Mouse (Mus musculus) stomach, embryonic 16.5 days (tissue): ENCODE results near the gene 2610021A01Rik. TPM values are rescaled to one million over a fixed set of nuclear protein-coding genes. Genes with fewer than 3 reads are reported as not detected.
"Not testable (repeated sequence)": the region's sequence is repeated elsewhere in the genome, so short reads cannot be mapped to it uniquely, and the experiment has no call there.

ENCODE experiments used
- ATAC-seq: fragments of 200-750 bp; cut with Nextera tagmentation; 2 replicates; pipeline ENCODE4 v1.8.0; 2017; ENCODE audit warnings: moderate number of reproducible peaks, moderate TSS enrichment; ENCODE audit not compliant: insufficient read depth, low FRiP score
- H3K27ac ChIP-seq: fragments of 300-500 bp; sonication (generic); 2 replicates; pipeline ENCODE4 v1.5.1; 2014; ENCODE audit warnings: low read length
- H3K27me3 ChIP-seq: fragments of 300-500 bp; sonication (generic); 2 replicates; pipeline ENCODE4 v1.6.1; 2014; ENCODE audit warnings: low read length, control low read depth, mixed read lengths; ENCODE audit not compliant: control insufficient read depth, insufficient read depth
- H3K36me3 ChIP-seq: fragments of 300-500 bp; sonication (generic); 2 replicates; pipeline ENCODE4 v1.6.1; 2014; ENCODE audit warnings: low read length; ENCODE audit not compliant: control insufficient read depth, insufficient read depth
- H3K4me1 ChIP-seq: fragments of 300-500 bp; sonication (generic); 2 replicates; pipeline ENCODE4 v1.6.1; 2014; ENCODE audit warnings: low read length, control low read depth, mixed read lengths; ENCODE audit not compliant: control insufficient read depth, insufficient read depth
- H3K4me2 ChIP-seq: fragments of 300-500 bp; sonication (generic); 2 replicates; pipeline ENCODE4 v1.6.1; 2014; ENCODE audit warnings: low read depth, low read length, mixed read lengths
- H3K4me3 ChIP-seq: fragments of 300-500 bp; sonication (generic); replicated peaks from 2 replicates; pipeline ENCODE4 v1.5.1; 2014; ENCODE audit warnings: mild to moderate bottlenecking, low read length
- H3K9ac ChIP-seq: fragments of 300-500 bp; sonication (generic); 2 replicates; pipeline ENCODE4 v1.6.1; 2014; ENCODE audit warnings: low read length
- H3K9me3 ChIP-seq: fragments of 300-500 bp; sonication (generic); replicated peaks from 2 replicates; pipeline ENCODE4 v1.6.1; 2016; ENCODE audit warnings: low read length, control low read depth; ENCODE audit not compliant: control insufficient read depth
- WGBS: fragments of 180-500 bp; shearing (Covaris S2); extraction: QIAGEN DNeasy Blood & Tissue Kit; methylation state at CpG from one replicate; pipeline ENCODE4 v1.1.7; 2014; 5-methylcytosine and 5-hydroxymethylcytosine counted together
- polyA plus RNA-seq: library from polyadenylated mRNA; unstranded; fragments of >200 nt; fragmentation: Nextera tagmentation; extraction: Ambion mirVana; gene quantifications from 2 replicates; pipeline ENCODE4 v1.2.1, GENCODE M21; 2015

The 2610021A01Rik gene
- polyA plus RNA-seq: 10.4 and 12.0 TPM in 2 replicates

- Histone ChIP-seq H3K9ac (peak within 1 kb of the TSS; percentile 75), H3K27me3 (no peaks in the 10 kb centered on the region), H3K9me3 (no peaks in the 10 kb centered on the region), H3K36me3 (no peaks in the 10 kb centered on the region), H3K4me3 (peak within 1 kb of the TSS; percentile 65), H3K27ac (peak within 1 kb of the TSS; percentile 70), H3K4me2 (peak within 1 kb of the TSS; percentile 71), H3K4me1 (peaks cover 5% of the 10 kb centered on the region)
- under 1% methylated on average over 41 of the region's 41 CpGs for WGBS
- ATAC-seq: peak; percentile 98
Measured at GRCm38 (mm10) chr7:41599034-41599813, at the start of gene 2610021A01Rik. Gene 2610021A01Rik, plus strand, starts transcription at chr7:41599230.

- Histone ChIP-seq H3K4me2 (no peak overlapping the region), H3K9me3 (no peaks in the 10 kb centered on the region), H3K27ac (no peak overlapping the region), H3K36me3 (no peaks in the 10 kb centered on the region), H3K4me1 (no peaks in the 10 kb centered on the region), H3K4me3 (no peak overlapping the region), H3K27me3 (no peaks in the 10 kb centered on the region), H3K9ac (no peak overlapping the region)
- 55% methylated on average over 8 of the region's 8 CpGs for WGBS
- no peak for ATAC-seq
Measured at GRCm38 (mm10) chr7:41560681-41561080, 38.3 kb upstream of the 2610021A01Rik start.

GRCm38 (mm10) chr7:41573562-41573961 lies 25.5 kb upstream of the 2610021A01Rik start, which contains the start of gene Gm6871:
Gene Gm6871, minus strand, starts transcription at chr7:41573662.
- not testable (repeated sequence) for H3K4me2 ChIP-seq, H3K27ac ChIP-seq, H3K27me3 ChIP-seq, H3K4me3 ChIP-seq, H3K9me3 ChIP-seq, H3K4me1 ChIP-seq, H3K36me3 ChIP-seq, ATAC-seq, H3K9ac ChIP-seq
- WGBS: 84% methylated on average over 6 of the region's 6 CpGs

GRCm38 (mm10) chr7:41577956-41578355 lies 21.1 kb upstream of the 2610021A01Rik start:
- no peak for ATAC-seq
- no peaks in the 10 kb centered on the region for H3K4me1 ChIP-seq
- WGBS: 88% methylated on average over 2 of the region's 2 CpGs

GRCm38 (mm10) chr7:41582028-41582427 lies 17.0 kb upstream of the 2610021A01Rik start:
- Histone ChIP-seq H3K4me2 (no peak overlapping the region), H3K27me3 (no peaks in the 10 kb centered on the region), H3K9me3 (no peaks in the 10 kb centered on the region), H3K9ac (no peak overlapping the region), H3K4me1 (no peaks in the 10 kb centered on the region), H3K36me3 (no peaks in the 10 kb centered on the region), H3K27ac (no peak overlapping the region), H3K4me3 (no peak overlapping the region)
- ATAC-seq: no peak

More at GRCm38 (mm10) chr7:41577956-41578355, 21.1 kb upstream of the 2610021A01Rik start:
- Histone ChIP-seq H3K4me3 (no peak overlapping the region), H3K36me3 (no peaks in the 10 kb centered on the region), H3K4me2 (no peak overlapping the region), H3K9me3 (no peaks in the 10 kb centered on the region), H3K27me3 (no peaks in the 10 kb centered on the region), H3K27ac (no peak overlapping the region), H3K9ac (no peak overlapping the region)

GRCm38 (mm10) chr7:41587831-41588230 lies 11.2 kb upstream of the 2610021A01Rik start:
- not testable (repeated sequence) for H3K9me3 ChIP-seq, H3K4me3 ChIP-seq, H3K4me2 ChIP-seq, H3K36me3 ChIP-seq, H3K27ac ChIP-seq, H3K27me3 ChIP-seq, ATAC-seq, H3K4me1 ChIP-seq, H3K9ac ChIP-seq

GRCm38 (mm10) chr7:41598615-41599014 lies 415 bp upstream of the 2610021A01Rik start:
- H3K36me3 ChIP-seq: no peaks in the 10 kb centered on the region
- peak overlapping the region; percentile 65 for H3K4me3 ChIP-seq
- H3K27ac ChIP-seq: 0 out of 2 replicates have a peak overlapping the region, but pooled peaks have one; percentile 17
- peak overlapping the region; percentile 71 for H3K4me2 ChIP-seq
- 48% methylated on average over 5 of the region's 5 CpGs for WGBS
- no peaks in the 10 kb centered on the region for H3K27me3 ChIP-seq
- ATAC-seq: no peak
- H3K9me3 ChIP-seq: no peaks in the 10 kb centered on the region
- peaks cover 5% of the 10 kb centered on the region for H3K4me1 ChIP-seq
- H3K9ac ChIP-seq: peak overlapping the region; percentile 75

- no peaks in the 10 kb centered on the region for H3K27me3 ChIP-seq
- peak overlapping the region; percentile 70; the same call in 1 of the 2 replicates for H3K27ac ChIP-seq
Measured at GRCm38 (mm10) chr7:41599932-41600548, 1.0 kb downstream of the 2610021A01Rik start.

GRCm38 (mm10) chr7:41611654-41612053 lies 12.6 kb downstream of the 2610021A01Rik start:
- Histone ChIP-seq H3K9me3 (no peaks in the 10 kb centered on the region), H3K27me3 (no peaks in the 10 kb centered on the region), H3K36me3 (peaks cover 14% of the 10 kb centered on the region; the same call in 1 of the 2 replicates), H3K4me2 (no peak overlapping the region), H3K9ac (no peak overlapping the region), H3K27ac (no peak overlapping the region), H3K4me3 (no peak overlapping the region), H3K4me1 (no peaks in the 10 kb centered on the region)
- 90% methylated on average over 3 of the region's 3 CpGs for WGBS
- ATAC-seq: no peak

More at GRCm38 (mm10) chr7:41599932-41600548, 1.0 kb downstream of the 2610021A01Rik start:
- WGBS: 15% methylated on average over 3 of the region's 3 CpGs
- Histone ChIP-seq H3K4me2 (peak overlapping the region; percentile 71), H3K9me3 (no peaks in the 10 kb centered on the region), H3K36me3 (no peaks in the 10 kb centered on the region), H3K4me3 (peak overlapping the region; percentile 65), H3K4me1 (peaks cover 5% of the 10 kb centered on the region), H3K9ac (peak overlapping the region; percentile 75)
- no peak for ATAC-seq
